Mouse (Mus musculus): ENCODE results near the gene Afap1l2. TPM values are rescaled to one million over a fixed set of nuclear protein-coding genes. Genes with fewer than 3 reads are reported as not detected.
A peak's percentile ranks its signal among the peaks of the same experiment; 100 is the strongest.

Afap1l2 gene
- total and polyA plus RNA-seq, 3 experiments = 0.17 to 3.1 (median 0.44) TPM

GRCm38 (mm10) chr19:57039258-57039657 is 31.2 kb upstream of the Afap1l2 start:
- Histone ChIP-seq H3K36me3 (replicated peaks in 1 of 2; ENCODE audit: control insufficient read depth in 1 of 2, insufficient read depth in 1 of 2, low read length in 1 of 2) (peaks cover 0 to 5% of the 10 kb centered on the region in 2 experiments), H3K79me2 (replicated peaks; ENCODE audit: control insufficient read depth, extremely low read depth, insufficient read depth, poor library complexity, severe bottlenecking) (no peaks in the 10 kb centered on the region), H3K4me1 (ENCODE audit: control insufficient read depth in 1 of 2, insufficient read depth in 2 of 2) (peaks cover 9 to 30% of the 10 kb centered on the region in 2 experiments), H3K4me3 (replicated peaks in 1 of 3; ENCODE audit: low read depth in 2 of 3, low read length in 2 of 3, poor library complexity in 1 of 3) (no peak overlapping the region), H3K9me3 (replicated peaks; ENCODE audit: low read length) (no peaks in the 10 kb centered on the region), H3K27me3 (replicated peaks) (peaks cover 2% of the 10 kb centered on the region), H3K27ac (ENCODE audit: insufficient read depth, low read depth) (no peak overlapping the region), H3K9ac (ENCODE audit: insufficient read depth, low read depth) (no peak overlapping the region), H3K4me2 (ENCODE audit: insufficient read depth, low read depth, poor library complexity, severe bottlenecking) (no peak overlapping the region)
- in situ Hi-C loops (cut with MboI; ENCODE audit: low pct_ligation_motif_present, low pct_unique_long_range_greater_than_20kb, low sequenced_read_pairs) = no loop called here
- TF ChIP-seq RCOR1 (conservative IDR thresholded peaks at IDR 0.05; ENCODE audit: low read depth, low read length) (no peak), RAD21 (IDR thresholded peaks at IDR 0.05; ENCODE audit: low read depth, low read length) (peak; percentile 50), SMC3 (IDR thresholded peaks at IDR 0.05; ENCODE audit: low read depth, low read length) (peak; percentile 70), CTCF (conservative IDR thresholded peaks at IDR 0.05 in 1 of 2, IDR thresholded peaks at IDR 0.05 in 1 of 2; ENCODE audit: low read depth in 2 of 2, low read length in 2 of 2) (peak in 1 of 2 experiments; percentile 74; a peak in 3 of 4 replicates)
- dilution Hi-C loops (cut with MboI; ENCODE audit: extremely low pct_ligation_motif_present, extremely low pct_unique_long_range_greater_than_20kb, low sequenced_read_pairs) = no loop called here
- peak; percentile 47 for DNase-seq (ENCODE audit: extremely low read depth)

DNA sequence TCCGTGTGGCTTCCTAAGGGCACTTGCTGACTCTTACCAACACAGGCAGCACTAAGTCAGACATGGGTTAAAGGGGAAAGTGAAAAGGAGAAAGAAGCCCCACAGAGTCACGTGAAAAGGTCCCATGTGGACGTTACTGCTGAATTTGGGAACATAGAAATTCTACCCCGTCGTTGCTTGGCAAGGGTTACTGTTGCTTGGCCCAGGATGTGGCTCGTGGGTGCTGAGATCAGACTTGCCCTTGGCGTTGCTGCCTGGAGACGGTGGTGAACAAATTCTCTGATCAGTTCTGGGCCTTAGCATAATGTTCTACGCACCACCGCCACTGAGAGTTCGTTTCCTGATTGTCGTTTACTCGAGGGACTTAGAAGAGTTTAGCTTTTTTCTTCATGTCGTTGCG is 28.8 kb upstream of the Afap1l2 start:
- no peak overlapping the region for H3K4me2 ChIP-seq (ENCODE audit: insufficient read depth, low read depth, poor library complexity, severe bottlenecking)
- no peaks in the 10 kb centered on the region for H3K79me2 ChIP-seq (replicated peaks; ENCODE audit: control insufficient read depth, extremely low read depth, insufficient read depth, poor library complexity, severe bottlenecking)
- dilution Hi-C loops (cut with MboI; ENCODE audit: extremely low pct_ligation_motif_present, extremely low pct_unique_long_range_greater_than_20kb, low sequenced_read_pairs) = no loop called here
- in situ Hi-C loops (cut with MboI; ENCODE audit: low pct_ligation_motif_present, low pct_unique_long_range_greater_than_20kb, low sequenced_read_pairs) = no loop called here
- TF ChIP-seq USF1 (IDR thresholded peaks at IDR 0.05; ENCODE audit: low read depth, low read length) (no peak), USF2 (conservative IDR thresholded peaks at IDR 0.05; ENCODE audit: low read depth, low read length) (no peak), MAFK (IDR thresholded peaks at IDR 0.05; ENCODE audit: insufficient replicate concordance, low read length) (no peak), ZKSCAN1 (IDR thresholded peaks at IDR 0.05; ENCODE audit: borderline replicate concordance, low read depth, low read length) (no peak)
- H3K36me3 ChIP-seq (replicated peaks in 1 of 2; ENCODE audit: control insufficient read depth in 1 of 2, insufficient read depth in 1 of 2, low read length in 1 of 2) = peaks cover 0 to 5% of the 10 kb centered on the region in 2 experiments
- no peaks in the 10 kb centered on the region for H3K27me3 ChIP-seq (replicated peaks)
- no peak overlapping the region for H3K27ac ChIP-seq (ENCODE audit: insufficient read depth, low read depth)
- no peak overlapping the region for H3K4me3 ChIP-seq (replicated peaks in 1 of 3; ENCODE audit: low read depth in 2 of 3, low read length in 2 of 3, poor library complexity in 1 of 3)
- H3K9me3 ChIP-seq (replicated peaks; ENCODE audit: low read length) = no peaks in the 10 kb centered on the region
- H3K9ac ChIP-seq (ENCODE audit: insufficient read depth, low read depth) = no peak overlapping the region
- no peak for DNase-seq (ENCODE audit: extremely low read depth)
- H3K4me1 ChIP-seq (ENCODE audit: control insufficient read depth in 1 of 2, insufficient read depth in 2 of 2) = peaks cover 9 to 31% of the 10 kb centered on the region in 2 experiments

GRCm38 (mm10) chr19:57031582-57031981 is 23.6 kb upstream of the Afap1l2 start:
- H3K4me2 ChIP-seq (ENCODE audit: insufficient read depth, low read depth, poor library complexity, severe bottlenecking) = no peak overlapping the region
- H3K36me3 ChIP-seq (replicated peaks in 1 of 2; ENCODE audit: control insufficient read depth in 1 of 2, insufficient read depth in 1 of 2, low read length in 1 of 2) = no peaks in the 10 kb centered on the region
- H3K27ac ChIP-seq (ENCODE audit: insufficient read depth, low read depth) = no peak overlapping the region
- H3K4me3 ChIP-seq (replicated peaks in 1 of 3; ENCODE audit: low read depth in 2 of 3, low read length in 2 of 3, poor library complexity in 1 of 3) = no peak overlapping the region
- no peak overlapping the region for H3K9ac ChIP-seq (ENCODE audit: insufficient read depth, low read depth)
- peaks cover 5% of the 10 kb centered on the region for H3K9me3 ChIP-seq (replicated peaks; ENCODE audit: low read length)
- no peaks in the 10 kb centered on the region for H3K79me2 ChIP-seq (replicated peaks; ENCODE audit: control insufficient read depth, extremely low read depth, insufficient read depth, poor library complexity, severe bottlenecking)
- peak; percentile 73 for DNase-seq (ENCODE audit: extremely low read depth)
- no peaks in the 10 kb centered on the region for H3K27me3 ChIP-seq (replicated peaks)
- in situ Hi-C loops (cut with MboI; ENCODE audit: low pct_ligation_motif_present, low pct_unique_long_range_greater_than_20kb, low sequenced_read_pairs) (no loop called here), dilution Hi-C loops (cut with MboI; ENCODE audit: extremely low pct_ligation_motif_present, extremely low pct_unique_long_range_greater_than_20kb, low sequenced_read_pairs) (no loop called here)
- peaks cover 16 to 28% of the 10 kb centered on the region in 2 experiments for H3K4me1 ChIP-seq (ENCODE audit: control insufficient read depth in 1 of 2, insufficient read depth in 2 of 2)
- no peak for TF ChIP-seq JUND (conservative IDR thresholded peaks at IDR 0.05; ENCODE audit: low read depth, low read length)
- no peak for TF ChIP-seq EP300 (IDR thresholded peaks at IDR 0.05; ENCODE audit: low read length)
- TF ChIP-seq POLR2AphosphoS2 (IDR thresholded peaks at IDR 0.05; ENCODE audit: low read depth, low read length) = no peak
- peak; percentile 79 for TF ChIP-seq MAZ (IDR thresholded peaks at IDR 0.05; ENCODE audit: low read depth, low read length)
- TF ChIP-seq CTCF (conservative IDR thresholded peaks at IDR 0.05 in 1 of 2, IDR thresholded peaks at IDR 0.05 in 1 of 2; ENCODE audit: low read depth in 2 of 2, low read length in 2 of 2) = peak; percentile 62 to 98
- TF ChIP-seq CHD2 (IDR thresholded peaks at IDR 0.05; ENCODE audit: low read length) = no peak
- peak; percentile 100 for TF ChIP-seq SMC3 (IDR thresholded peaks at IDR 0.05; ENCODE audit: low read depth, low read length)
- TF ChIP-seq CHD1 (IDR thresholded peaks at IDR 0.05; ENCODE audit: low read depth, low read length) = no peak
- peak; percentile 94 for TF ChIP-seq ZC3H11A (IDR thresholded peaks at IDR 0.05; ENCODE audit: low read depth, low read length)
- TF ChIP-seq MAX (IDR thresholded peaks at IDR 0.05; ENCODE audit: low read length) = peak; percentile 15; the same call in 1 of the 2 replicates
- no peak for TF ChIP-seq TCF12 (IDR thresholded peaks at IDR 0.05; ENCODE audit: low read depth, low read length)
- no peak for TF ChIP-seq TBP (conservative IDR thresholded peaks at IDR 0.05; ENCODE audit: low read depth, low read length)
- TF ChIP-seq PAX5 (IDR thresholded peaks at IDR 0.05; ENCODE audit: low read length) = no peak
- TF ChIP-seq RAD21 (IDR thresholded peaks at IDR 0.05; ENCODE audit: low read depth, low read length) = peak; percentile 97
- no peak for TF ChIP-seq NRF1 (IDR thresholded peaks at IDR 0.05; ENCODE audit: low read depth, low read length)
- TF ChIP-seq NELFE (IDR thresholded peaks at IDR 0.05; ENCODE audit: low read depth, low read length) = no peak; the same call in 1 of the 2 replicates
- TF ChIP-seq ELF1 (IDR thresholded peaks at IDR 0.05; ENCODE audit: low read depth, low read length) = no peak; the same call in 1 of the 2 replicates
- no peak for TF ChIP-seq MAFK (IDR thresholded peaks at IDR 0.05; ENCODE audit: insufficient replicate concordance, low read length)
- no peak for TF ChIP-seq UBTF (IDR thresholded peaks at IDR 0.05; ENCODE audit: low read depth, low read length)
- no peak for TF ChIP-seq ZKSCAN1 (IDR thresholded peaks at IDR 0.05; ENCODE audit: borderline replicate concordance, low read depth, low read length)
- no peak for TF ChIP-seq ZNF384 (IDR thresholded peaks at IDR 0.05; ENCODE audit: low read depth, low read length)
- TF ChIP-seq GABPA (IDR thresholded peaks at IDR 0.05; ENCODE audit: insufficient replicate concordance, low read depth, low read length) = no peak
